Mouse (Mus musculus) megakaryocyte, embryonic 14.5 days (primary cell): Measurements from ENCODE around the gene Dab2. TPM values are rescaled to one million over a fixed set of nuclear protein-coding genes. Genes with fewer than 3 reads are reported as not detected.

Experiments used
- H3K27me3 ChIP-seq: replicated peaks from 2 replicates; pipeline ENCODE3; 2012; ENCODE audit warnings: inconsistent platforms
- H3K36me3 ChIP-seq: replicated peaks from 2 replicates; pipeline ENCODE3; 2012; ENCODE audit warnings: low read length, inconsistent platforms, mixed read lengths
- H3K4me1 ChIP-seq: 2 replicates; pipeline ENCODE4 v1.6.1; 2012; ENCODE audit warnings: inconsistent platforms
- H3K4me3 ChIP-seq: replicated peaks from 2 replicates; pipeline ENCODE3; 2012; ENCODE audit warnings: moderate library complexity, mild to moderate bottlenecking, inconsistent platforms
- H3K9me3 ChIP-seq: 2 replicates; pipeline ENCODE4 v1.6.1; 2012; ENCODE audit warnings: inconsistent platforms
- FLI1 ChIP-seq: IDR thresholded peaks from 2 replicates; pipeline ENCODE4 v1.6.1; 2012; ENCODE audit warnings: low read length, inconsistent platforms, mixed read lengths
- GATA1 ChIP-seq: IDR thresholded peaks from 3 replicates; pipeline ENCODE4 v1.6.1; 2012; ENCODE audit warnings: mixed read lengths, low read length, inconsistent platforms, borderline replicate concordance
- polyA plus RNA-seq: library from polyadenylated mRNA; stranded (reverse); fragments of >175 nt; gene quantifications from 2 replicates; pipeline ENCODE4 v1.2.3, GENCODE M21; 2012; ENCODE audit warnings: low replicate concordance; ENCODE audit not compliant: insufficient read depth

Gene Dab2
- polyA plus RNA-seq, 1 experiment = 3.0 TPM

- no peaks in the 10 kb centered on the region for H3K36me3 ChIP-seq
- no peaks in the 10 kb centered on the region for H3K4me1 ChIP-seq
- no peak overlapping the region for H3K4me3 ChIP-seq
- H3K27me3 ChIP-seq = no peaks in the 10 kb centered on the region
- H3K9me3 ChIP-seq = peaks cover 3% of the 10 kb centered on the region; the same call in 1 of the 2 replicates
- no peak for TF ChIP-seq GATA1
- no peak for TF ChIP-seq FLI1
These were observed 16.3 kb upstream of the Dab2 start for GRCm38 (mm10) chr15:6283249-6283648.

GRCm38 (mm10) chr15:6296071-6296470, 3.5 kb upstream of the Dab2 start:
- no peak for TF ChIP-seq GATA1
- TF ChIP-seq FLI1 = no peak
- Histone ChIP-seq H3K27me3 (no peaks in the 10 kb centered on the region), H3K9me3 (no peaks in the 10 kb centered on the region), H3K4me1 (no peaks in the 10 kb centered on the region), H3K36me3 (no peaks in the 10 kb centered on the region), H3K4me3 (no peak overlapping the region)

- Histone ChIP-seq H3K27me3 (no peaks in the 10 kb centered on the region), H3K36me3 (no peaks in the 10 kb centered on the region)
- TF ChIP-seq FLI1 (no peak), GATA1 (no peak)
These were observed 862 bp upstream of the Dab2 start for GRCm38 (mm10) chr15:6298726-6299125.

GRCm38 (mm10) chr15:6302219-6302618, 2.6 kb downstream of the Dab2 start:
- no peaks in the 10 kb centered on the region for H3K4me1 ChIP-seq
- H3K27me3 ChIP-seq = no peaks in the 10 kb centered on the region
- TF ChIP-seq GATA1 (no peak), FLI1 (no peak)
- H3K36me3 ChIP-seq = no peaks in the 10 kb centered on the region
- no peak overlapping the region for H3K4me3 ChIP-seq
- no peaks in the 10 kb centered on the region for H3K9me3 ChIP-seq

More at GRCm38 (mm10) chr15:6298726-6299125, 862 bp upstream of the Dab2 start:
- Histone ChIP-seq H3K4me1 (no peaks in the 10 kb centered on the region), H3K9me3 (no peaks in the 10 kb centered on the region), H3K4me3 (no peak overlapping the region)

- no peaks in the 10 kb centered on the region for H3K4me1 ChIP-seq
- H3K4me3 ChIP-seq = no peak overlapping the region
- H3K9me3 ChIP-seq = no peaks in the 10 kb centered on the region
- H3K27me3 ChIP-seq = no peaks in the 10 kb centered on the region
- TF ChIP-seq GATA1 (no peak), FLI1 (no peak)
- no peaks in the 10 kb centered on the region for H3K36me3 ChIP-seq
These were observed 4.2 kb downstream of the Dab2 start for GRCm38 (mm10) chr15:6303822-6304221.

- no peaks in the 10 kb centered on the region for H3K4me1 ChIP-seq
- TF ChIP-seq FLI1 = no peak
- TF ChIP-seq GATA1 = no peak
- H3K36me3 ChIP-seq = no peaks in the 10 kb centered on the region
- no peaks in the 10 kb centered on the region for H3K27me3 ChIP-seq
- no peak overlapping the region for H3K4me3 ChIP-seq
- no peaks in the 10 kb centered on the region for H3K9me3 ChIP-seq
These were observed 10.0 kb downstream of the Dab2 start for GRCm38 (mm10) chr15:6309633-6310032.

- no peaks in the 10 kb centered on the region for H3K36me3 ChIP-seq
- TF ChIP-seq FLI1 = no peak
- no peak for TF ChIP-seq GATA1
- no peak overlapping the region for H3K4me3 ChIP-seq
- no peaks in the 10 kb centered on the region for H3K9me3 ChIP-seq
- no peaks in the 10 kb centered on the region for H3K4me1 ChIP-seq
- H3K27me3 ChIP-seq = no peaks in the 10 kb centered on the region
These were observed 10.8 kb downstream of the Dab2 start for GRCm38 (mm10) chr15:6310417-6310816.

- Histone ChIP-seq H3K4me3 (no peak overlapping the region), H3K9me3 (no peaks in the 10 kb centered on the region), H3K27me3 (no peaks in the 10 kb centered on the region), H3K4me1 (no peaks in the 10 kb centered on the region), H3K36me3 (no peaks in the 10 kb centered on the region)
- TF ChIP-seq GATA1 (no peak), FLI1 (no peak)
These were observed 12.8 kb downstream of the Dab2 start for GRCm38 (mm10) chr15:6312396-6312795.

- Histone ChIP-seq H3K9me3 (no peaks in the 10 kb centered on the region), H3K36me3 (no peaks in the 10 kb centered on the region), H3K27me3 (no peaks in the 10 kb centered on the region), H3K4me1 (no peaks in the 10 kb centered on the region), H3K4me3 (no peak overlapping the region)
- TF ChIP-seq GATA1 (no peak), FLI1 (no peak)
These were observed 19.8 kb downstream of the Dab2 start for GRCm38 (mm10) chr15:6319352-6319751.

- TF ChIP-seq FLI1 (no peak), GATA1 (no peak)
- Histone ChIP-seq H3K4me3 (no peak overlapping the region), H3K36me3 (no peaks in the 10 kb centered on the region), H3K9me3 (no peaks in the 10 kb centered on the region), H3K4me1 (no peaks in the 10 kb centered on the region), H3K27me3 (no peaks in the 10 kb centered on the region)
These were observed 20.9 kb downstream of the Dab2 start for GRCm38 (mm10) chr15:6320501-6320900.

GRCm38 (mm10) chr15:6321263-6321662, 21.7 kb downstream of the Dab2 start:
- Histone ChIP-seq H3K4me3 (no peak overlapping the region), H3K4me1 (no peaks in the 10 kb centered on the region)

More at GRCm38 (mm10) chr15:6321263-6321662, 21.7 kb downstream of the Dab2 start:
- no peaks in the 10 kb centered on the region for H3K27me3 ChIP-seq
- no peaks in the 10 kb centered on the region for H3K36me3 ChIP-seq
- no peak for TF ChIP-seq GATA1
- TF ChIP-seq FLI1 = no peak
- no peaks in the 10 kb centered on the region for H3K9me3 ChIP-seq
